ENCODE assay signal across 21 mouse cellular contexts in the genomic region with DNA sequence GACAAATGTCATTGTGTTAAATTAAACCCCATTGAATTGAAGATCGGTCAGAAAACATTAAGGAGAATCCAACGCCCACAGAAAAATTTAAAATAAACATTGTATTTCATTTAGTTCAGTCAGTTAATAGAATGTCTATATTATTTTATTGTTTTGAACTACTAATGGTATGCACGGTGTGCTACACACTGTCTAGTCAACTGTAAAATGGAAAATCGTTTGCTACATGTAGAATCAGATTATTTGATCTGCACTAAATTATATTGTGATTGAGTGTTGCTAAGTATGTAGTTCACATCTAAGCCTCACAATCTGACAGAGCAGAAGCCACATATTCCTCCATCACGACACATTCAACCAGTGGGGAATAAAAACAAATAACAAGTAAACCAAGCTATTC.
A peak's percentile ranks its signal among the peaks of the same experiment; 100 is the strongest.
DNase-seq lines count a peak whose midpoint lies in the region; ATAC-seq lines count a peak whose summit lies in the region.
"Had no signal": no experiment of that assay in that cellular context is flagged by ENCODE, and none has a peak within 500 bp of the region (broad histone marks: within the 10 kb centered on the region; RNA-seq: fewer than 3 reads in every experiment).

No protein-coding gene starts in this region.

- H3K4me2 ChIP-seq in forebrain, embryonic 12.5 days = no peak overlapping the region
- H3K4me2 ChIP-seq in midbrain, embryonic 13.5 days (replicated peaks) = no peak overlapping the region
- H3K4me2 ChIP-seq in forebrain, embryonic 15.5 days (replicated peaks) = no peak overlapping the region
- H3K4me2 ChIP-seq in midbrain, embryonic 16.5 days (ENCODE audit: low read length) = no peak overlapping the region
- H3K4me2 ChIP-seq: embryonic facial prominence, embryonic 12.5 days; heart, embryonic 13.5 days; hindbrain, embryonic 13.5 days had no signal

- H3K27me3 ChIP-seq in forebrain, embryonic 12.5 days = no peaks in the 10 kb centered on the region
- H3K27me3 ChIP-seq in forebrain, embryonic 10.5 days (ENCODE audit: poor library complexity, severe bottlenecking) = no peaks in the 10 kb centered on the region
- no peaks in the 10 kb centered on the region for H3K27me3 ChIP-seq in midbrain, embryonic 13.5 days
- H3K27me3 ChIP-seq in midbrain, embryonic 10.5 days (ENCODE audit: low read depth, poor library complexity, severe bottlenecking) = no peaks in the 10 kb centered on the region
- H3K27me3 ChIP-seq in forebrain, embryonic 15.5 days = no peaks in the 10 kb centered on the region
- no peaks in the 10 kb centered on the region for H3K27me3 ChIP-seq in midbrain, embryonic 16.5 days (ENCODE audit: control insufficient read depth, insufficient read depth, low read depth, low read length)
- H3K27me3 ChIP-seq: embryonic facial prominence, embryonic 12.5 days; heart, embryonic 13.5 days; hindbrain, embryonic 13.5 days had no signal

- no peak overlapping the region for H3K4me3 ChIP-seq in forebrain, embryonic 12.5 days (replicated peaks)
- no peak overlapping the region for H3K4me3 ChIP-seq in forebrain, embryonic 10.5 days
- H3K4me3 ChIP-seq in midbrain, embryonic 13.5 days (replicated peaks) = no peak overlapping the region
- H3K4me3 ChIP-seq in midbrain, embryonic 10.5 days = no peak overlapping the region
- H3K4me3 ChIP-seq in forebrain, embryonic 15.5 days = no peak overlapping the region
- H3K4me3 ChIP-seq in midbrain, embryonic 16.5 days (ENCODE audit: low read depth, low read length) = no peak overlapping the region
- H3K4me3 ChIP-seq: embryonic facial prominence, embryonic 12.5 days; heart, embryonic 13.5 days; hindbrain, embryonic 13.5 days had no signal

- H3K9ac ChIP-seq in forebrain, embryonic 12.5 days = no peak overlapping the region
- H3K9ac ChIP-seq in midbrain, embryonic 13.5 days (replicated peaks) = no peak overlapping the region
- no peak overlapping the region for H3K9ac ChIP-seq in forebrain, embryonic 15.5 days (replicated peaks)
- H3K9ac ChIP-seq in midbrain, embryonic 16.5 days (ENCODE audit: low read depth, low read length) = no peak overlapping the region
- H3K9ac ChIP-seq: embryonic facial prominence, embryonic 12.5 days; heart, embryonic 13.5 days; hindbrain, embryonic 13.5 days had no signal

- 0 out of 2 replicates have a peak, but pooled peaks cover 2% of the 10 kb centered on the region for H3K4me1 ChIP-seq in forebrain, embryonic 12.5 days
- H3K4me1 ChIP-seq in forebrain, embryonic 10.5 days = no peaks in the 10 kb centered on the region
- no peaks in the 10 kb centered on the region for H3K4me1 ChIP-seq in midbrain, embryonic 13.5 days (replicated peaks)
- no peaks in the 10 kb centered on the region for H3K4me1 ChIP-seq in midbrain, embryonic 10.5 days
- no peaks in the 10 kb centered on the region for H3K4me1 ChIP-seq in forebrain, embryonic 15.5 days
- H3K4me1 ChIP-seq in midbrain, embryonic 16.5 days (ENCODE audit: control insufficient read depth, insufficient read depth, low read length) = no peaks in the 10 kb centered on the region
- H3K4me1 ChIP-seq: embryonic facial prominence, embryonic 12.5 days; heart, embryonic 13.5 days; hindbrain, embryonic 13.5 days had no signal

- WGBS in forebrain, embryonic 12.5 days = 50% methylated on average over 5 of the region's 5 CpGs
- WGBS in forebrain, embryonic 10.5 days = 89% methylated on average over 5 of the region's 5 CpGs
- 41% methylated on average over 5 of the region's 5 CpGs for WGBS in midbrain, embryonic 13.5 days
- WGBS in midbrain, embryonic 10.5 days = 81% methylated on average over 5 of the region's 5 CpGs
- WGBS in forebrain, embryonic 15.5 days = 37% methylated on average over 5 of the region's 5 CpGs
- 31% methylated on average over 5 of the region's 5 CpGs for WGBS in midbrain, embryonic 16.5 days

- no peak for DNase-seq in forebrain, embryonic 10.5 days (ENCODE audit: extremely low spot score, low spot score)
- DNase-seq in midbrain, embryonic 10.5 days (ENCODE audit: low spot score) = no peak
- DNase-seq in urinary bladder, postnatal 4 days (ENCODE audit: low spot score in 2 of 2) = no peak
- DNase-seq: adrenal gland, adult 8-10 months; adrenal gland, postnatal 36 days; B cell, adult 2 months; cerebellum, adult 11 months; cerebellum, adult 8-10 months; cerebellum, postnatal 14 days; gastrocnemius, postnatal 36 days; heart, adult 11 months; heart, postnatal 36 days had no signal

- H3K36me3 ChIP-seq in forebrain, embryonic 12.5 days (replicated peaks) = no peaks in the 10 kb centered on the region
- H3K36me3 ChIP-seq in forebrain, embryonic 10.5 days (replicated peaks) = no peaks in the 10 kb centered on the region
- no peaks in the 10 kb centered on the region for H3K36me3 ChIP-seq in midbrain, embryonic 13.5 days
- no peaks in the 10 kb centered on the region for H3K36me3 ChIP-seq in midbrain, embryonic 10.5 days
- H3K36me3 ChIP-seq in forebrain, embryonic 15.5 days = no peaks in the 10 kb centered on the region
- H3K36me3 ChIP-seq in midbrain, embryonic 16.5 days (ENCODE audit: control insufficient read depth, insufficient read depth, low read length) = no peaks in the 10 kb centered on the region
- H3K36me3 ChIP-seq: embryonic facial prominence, embryonic 12.5 days; G1E; heart, embryonic 13.5 days; hindbrain, embryonic 13.5 days had no signal

- peak; percentile 46; the same call in 1 of the 2 replicates for ATAC-seq in forebrain, embryonic 12.5 days (ENCODE audit: low FRiP score)
- peak; percentile 80 for ATAC-seq in midbrain, embryonic 13.5 days
- ATAC-seq in forebrain, embryonic 15.5 days (replicated peaks) = peak; percentile 55
- peak; percentile 48; the same call in 1 of the 2 replicates for ATAC-seq in midbrain, embryonic 16.5 days
- ATAC-seq: CD4-positive, CD25-positive, alpha-beta regulatory T cell, adult 4 months had no signal

- no peak overlapping the region for H3K27ac ChIP-seq in forebrain, embryonic 12.5 days
- no peak overlapping the region for H3K27ac ChIP-seq in forebrain, embryonic 10.5 days
- H3K27ac ChIP-seq in midbrain, embryonic 13.5 days = no peak overlapping the region
- H3K27ac ChIP-seq in midbrain, embryonic 10.5 days (replicated peaks) = no peak overlapping the region
- no peak overlapping the region for H3K27ac ChIP-seq in forebrain, embryonic 15.5 days (replicated peaks)
- H3K27ac ChIP-seq in midbrain, embryonic 16.5 days (ENCODE audit: low read length) = no peak overlapping the region
- H3K27ac ChIP-seq: embryonic facial prominence, embryonic 12.5 days; heart, embryonic 13.5 days; hindbrain, embryonic 13.5 days had no signal

- H3K9me3 ChIP-seq in forebrain, embryonic 12.5 days = no peaks in the 10 kb centered on the region
- H3K9me3 ChIP-seq in forebrain, embryonic 10.5 days = no peaks in the 10 kb centered on the region
- H3K9me3 ChIP-seq in midbrain, embryonic 13.5 days = no peaks in the 10 kb centered on the region
- H3K9me3 ChIP-seq in midbrain, embryonic 10.5 days (replicated peaks) = no peaks in the 10 kb centered on the region
- H3K9me3 ChIP-seq in forebrain, embryonic 15.5 days = no peaks in the 10 kb centered on the region
- H3K9me3 ChIP-seq in midbrain, embryonic 16.5 days (replicated peaks; ENCODE audit: control insufficient read depth, low read length, poor library complexity, severe bottlenecking) = no peaks in the 10 kb centered on the region
- H3K9me3 ChIP-seq: embryonic facial prominence, embryonic 12.5 days; G1E; heart, embryonic 13.5 days; hindbrain, embryonic 13.5 days had no signal
